Mouse (Mus musculus) liver, embryonic 12.5 days (tissue): ENCODE data around the gene Slc10a6. TPM values are rescaled to one million over a fixed set of nuclear protein-coding genes. Genes with fewer than 3 reads are reported as not detected.

ENCODE experiments used
- ATAC-seq: fragments of 200-750 bp; cut with Nextera tagmentation; 2 replicates; pipeline ENCODE4 v1.8.0; 2017; ENCODE audit warnings: moderate number of reproducible peaks, mild to moderate bottlenecking, moderate library complexity
- H3K27ac ChIP-seq: fragments of 300-500 bp; sonication (generic); 2 replicates; pipeline ENCODE4 v1.5.1; 2016; ENCODE audit warnings: mild to moderate bottlenecking
- H3K27me3 ChIP-seq: fragments of 300-500 bp; sonication (generic); replicated peaks from 2 replicates; pipeline ENCODE4 v1.6.1; 2016; ENCODE audit warnings: mild to moderate bottlenecking, moderate library complexity
- H3K36me3 ChIP-seq: fragments of 300-500 bp; sonication (generic); 2 replicates; pipeline ENCODE4 v1.6.1; 2016; ENCODE audit warnings: mild to moderate bottlenecking, moderate library complexity
- H3K4me1 ChIP-seq: fragments of 300-500 bp; sonication (generic); 2 replicates; pipeline ENCODE4 v1.6.1; 2016
- H3K4me2 ChIP-seq: fragments of 300-500 bp; sonication (generic); 2 replicates; pipeline ENCODE4 v1.6.1; 2016; ENCODE audit warnings: mild to moderate bottlenecking, moderate library complexity
- H3K4me3 ChIP-seq: fragments of 300-500 bp; sonication (generic); 2 replicates; pipeline ENCODE4 v1.5.1; 2016; ENCODE audit warnings: mild to moderate bottlenecking, moderate library complexity
- H3K9ac ChIP-seq: fragments of 300-500 bp; sonication (generic); 2 replicates; pipeline ENCODE4 v1.6.1; 2016; ENCODE audit warnings: mild to moderate bottlenecking, moderate library complexity
- H3K9me3 ChIP-seq: fragments of 300-500 bp; sonication (generic); replicated peaks from 2 replicates; pipeline ENCODE4 v1.6.1; 2016; ENCODE audit warnings: mild to moderate bottlenecking, moderate library complexity
- WGBS: fragments of 180-500 bp; shearing (Covaris S2); methylation state at CpG from one replicate; pipeline ENCODE4 v1.1.7; 2016; ENCODE audit not compliant: insufficient replicate concordance; 5-methylcytosine and 5-hydroxymethylcytosine counted together
- polyA plus RNA-seq: library from polyadenylated mRNA; unstranded; fragments of >200 nt; fragmentation: Nextera tagmentation; extraction: Ambion mirVana; gene quantifications from 2 replicates; pipeline ENCODE4 v1.2.1, GENCODE M21; 2016

The Slc10a6 gene
- polyA plus RNA-seq, 1 experiment from 2014 or later, result not detected

DNA sequence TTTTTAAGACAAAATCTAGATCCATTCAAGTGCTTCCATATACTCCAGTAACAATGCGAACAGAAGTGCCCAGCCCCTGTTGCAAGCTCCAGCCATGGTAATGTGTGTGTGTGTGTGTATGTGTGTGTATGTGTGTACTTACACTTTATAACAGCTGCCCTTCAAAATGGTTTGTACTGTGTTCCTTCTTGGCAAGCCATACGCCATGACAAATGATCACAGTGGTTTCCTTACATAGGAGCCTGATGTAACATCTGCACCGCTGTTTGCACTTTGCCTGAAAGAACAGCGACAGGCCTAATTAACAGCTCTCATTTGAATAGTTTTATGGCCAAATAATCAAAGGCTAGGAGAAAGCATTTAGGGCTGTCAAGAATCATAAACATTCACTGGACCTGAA is 25.6 kb upstream of the Slc10a6 start:
- Histone ChIP-seq H3K4me3 (peak overlapping the region; percentile 63; the same call in 1 of the 2 replicates), H3K9ac (no peak overlapping the region), H3K4me2 (peak overlapping the region; percentile 96), H3K27me3 (peaks cover 14% of the 10 kb centered on the region), H3K4me1 (peaks cover 17% of the 10 kb centered on the region; the same call in 1 of the 2 replicates), H3K36me3 (no peaks in the 10 kb centered on the region), H3K9me3 (no peaks in the 10 kb centered on the region), H3K27ac (no peak overlapping the region)
- no peak for ATAC-seq
- 71% methylated on average over 4 of the region's 4 CpGs for WGBS

DNA sequence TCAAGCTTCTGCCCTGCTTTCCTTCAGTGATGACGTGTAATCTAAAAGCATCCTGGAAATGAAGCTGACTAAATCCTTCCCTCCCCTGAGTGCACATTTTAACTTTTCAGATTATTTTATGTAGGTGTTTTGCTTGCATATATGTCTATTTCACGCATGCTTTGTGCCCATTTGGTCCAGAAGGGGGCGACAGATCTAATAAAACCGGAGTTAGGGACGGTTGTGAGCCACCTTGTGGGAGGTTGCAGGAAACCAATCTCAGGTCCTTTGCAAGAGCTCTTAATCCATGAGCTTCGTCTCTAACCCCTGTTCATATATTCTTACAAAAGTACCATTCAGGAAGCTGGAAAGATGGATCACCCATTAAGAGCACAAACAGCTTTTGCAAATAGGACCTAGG is 25.0 kb upstream of the Slc10a6 start:
- 19% methylated on average over 6 of the region's 6 CpGs for WGBS
- peaks cover 14% of the 10 kb centered on the region for H3K27me3 ChIP-seq
- H3K4me2 ChIP-seq, result no peak overlapping the region
- no peaks in the 10 kb centered on the region for H3K36me3 ChIP-seq
- H3K9me3 ChIP-seq, result no peaks in the 10 kb centered on the region
- H3K27ac ChIP-seq, result no peak overlapping the region
- H3K4me3 ChIP-seq, result no peak overlapping the region
- ATAC-seq, result no peak
- H3K9ac ChIP-seq, result no peak overlapping the region
- peaks cover 17% of the 10 kb centered on the region; the same call in 1 of the 2 replicates for H3K4me1 ChIP-seq

DNA sequence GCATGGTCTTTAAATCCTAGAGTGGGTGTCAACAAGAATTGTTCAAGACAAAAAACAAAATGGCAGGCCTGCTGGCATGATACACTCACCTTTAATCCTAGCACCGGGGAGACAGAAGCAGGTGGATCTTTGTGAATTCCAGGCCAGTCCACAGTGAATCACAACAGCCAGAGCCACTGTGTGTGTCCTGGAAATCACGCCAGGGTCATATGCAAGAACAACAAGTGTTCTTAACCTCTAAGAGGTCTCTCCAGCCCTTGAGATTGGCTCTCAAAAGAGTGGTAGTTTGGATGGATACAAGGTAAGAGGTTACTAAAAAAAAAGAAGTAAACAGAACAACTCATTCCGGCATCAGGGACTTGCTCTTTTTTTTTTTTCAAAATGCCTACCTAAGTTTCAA is 18.1 kb upstream of the Slc10a6 start:
- WGBS, result 62% methylated on average over 3 of the region's 3 CpGs
- Histone ChIP-seq H3K9ac (no peak overlapping the region), H3K4me3 (no peak overlapping the region), H3K9me3 (no peaks in the 10 kb centered on the region), H3K27ac (no peak overlapping the region), H3K4me1 (no peaks in the 10 kb centered on the region), H3K36me3 (no peaks in the 10 kb centered on the region), H3K27me3 (no peaks in the 10 kb centered on the region), H3K4me2 (no peak overlapping the region)
- ATAC-seq, result no peak

DNA sequence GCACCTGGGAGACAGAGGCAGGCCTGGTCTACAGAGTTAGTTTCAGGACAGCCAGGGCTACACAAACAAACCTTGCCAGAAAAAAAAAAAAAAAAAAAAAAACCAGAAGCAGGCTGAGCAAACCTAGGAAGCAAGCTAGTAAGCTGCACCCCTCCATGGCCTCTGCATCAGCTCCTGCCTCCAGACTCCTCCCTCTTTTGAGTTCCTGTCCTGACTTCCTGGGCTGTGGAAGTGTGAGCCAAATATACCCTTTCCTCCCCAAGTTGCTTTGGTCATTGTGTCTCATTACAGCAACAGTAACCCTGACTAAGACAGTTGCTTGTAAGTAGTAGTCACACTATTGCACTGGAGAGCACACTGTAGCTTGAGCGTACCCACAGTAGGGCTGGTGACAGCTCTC is 15.0 kb upstream of the Slc10a6 start:
- no peak overlapping the region for H3K4me2 ChIP-seq
- H3K9me3 ChIP-seq, result no peaks in the 10 kb centered on the region
- H3K9ac ChIP-seq, result no peak overlapping the region
- H3K36me3 ChIP-seq, result no peaks in the 10 kb centered on the region
- H3K4me3 ChIP-seq, result no peak overlapping the region
- ATAC-seq, result no peak
- no peak overlapping the region for H3K27ac ChIP-seq
- no peaks in the 10 kb centered on the region for H3K4me1 ChIP-seq
- H3K27me3 ChIP-seq, result no peaks in the 10 kb centered on the region
- WGBS, result 85% methylated on average over 1 of the region's 1 CpGs

DNA sequence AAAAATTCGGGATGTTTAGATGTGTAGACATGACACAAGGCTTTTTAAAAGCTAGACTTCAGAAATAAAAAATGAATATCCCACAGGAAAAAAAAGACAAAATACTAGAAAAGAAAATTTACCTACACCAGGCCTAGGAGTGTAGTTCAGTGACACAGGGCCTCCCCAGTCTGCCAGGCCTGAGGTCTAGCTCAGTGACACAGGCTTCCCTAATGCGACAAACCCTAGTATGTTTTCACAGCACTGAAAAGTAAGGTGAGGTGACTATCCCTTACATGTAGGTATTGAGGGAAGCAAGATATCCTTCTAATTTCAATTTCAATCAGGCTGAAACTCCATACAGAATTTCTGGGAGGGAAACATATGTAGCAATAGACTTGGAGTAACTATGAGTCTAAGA is 8.0 kb upstream of the Slc10a6 start:
- no peak overlapping the region for H3K4me2 ChIP-seq
- H3K4me1 ChIP-seq, result no peaks in the 10 kb centered on the region
- H3K36me3 ChIP-seq, result no peaks in the 10 kb centered on the region
- no peak for ATAC-seq
- no peaks in the 10 kb centered on the region for H3K9me3 ChIP-seq
- no peak overlapping the region for H3K9ac ChIP-seq
- H3K4me3 ChIP-seq, result no peak overlapping the region
- WGBS, result 70% methylated on average over 2 of the region's 2 CpGs
- no peak overlapping the region for H3K27ac ChIP-seq
- no peaks in the 10 kb centered on the region for H3K27me3 ChIP-seq

DNA sequence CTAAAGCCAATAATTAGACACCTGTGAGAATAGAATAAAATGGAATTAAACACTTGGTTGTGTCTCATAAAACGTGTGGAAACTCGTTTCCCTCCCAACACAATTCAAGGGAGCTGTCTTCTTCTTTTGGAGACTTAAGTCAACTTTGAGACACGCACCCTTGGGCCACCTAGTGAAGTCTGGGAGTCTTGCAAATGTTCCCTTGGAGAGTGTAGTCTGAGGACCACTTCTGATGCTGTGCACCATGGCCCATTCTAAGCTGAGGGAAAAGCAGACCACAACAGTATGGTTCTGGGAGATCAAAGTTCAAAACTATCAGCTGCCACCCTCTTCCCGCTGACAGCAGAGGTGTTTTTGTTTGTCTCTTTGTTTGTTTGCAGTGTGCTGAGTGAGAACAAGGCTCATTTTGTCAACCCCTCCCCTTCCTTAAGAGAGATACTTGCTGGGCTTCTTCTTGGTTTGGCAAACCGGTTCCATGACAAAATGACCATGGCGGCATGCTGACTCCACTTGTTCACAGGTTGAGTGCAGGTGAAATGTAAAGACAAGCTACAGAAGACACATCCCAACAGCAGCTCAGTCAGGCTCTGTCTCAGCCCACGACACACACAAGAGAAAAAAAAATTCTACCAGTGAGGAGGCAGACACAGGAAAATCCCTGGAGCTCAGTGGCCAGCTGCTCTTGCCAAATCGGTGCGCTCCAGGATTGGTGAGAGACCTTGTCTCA is 814 bp upstream of the Slc10a6 start:
- Histone ChIP-seq H3K36me3 (no peaks in the 10 kb centered on the region), H3K4me2 (no peak overlapping the region), H3K9me3 (no peaks in the 10 kb centered on the region), H3K27me3 (no peaks in the 10 kb centered on the region), H3K4me3 (no peak overlapping the region), H3K9ac (no peak overlapping the region), H3K27ac (no peak overlapping the region), H3K4me1 (no peaks in the 10 kb centered on the region)
- no peak for ATAC-seq
- 64% methylated on average over 9 of the region's 9 CpGs for WGBS

DNA sequence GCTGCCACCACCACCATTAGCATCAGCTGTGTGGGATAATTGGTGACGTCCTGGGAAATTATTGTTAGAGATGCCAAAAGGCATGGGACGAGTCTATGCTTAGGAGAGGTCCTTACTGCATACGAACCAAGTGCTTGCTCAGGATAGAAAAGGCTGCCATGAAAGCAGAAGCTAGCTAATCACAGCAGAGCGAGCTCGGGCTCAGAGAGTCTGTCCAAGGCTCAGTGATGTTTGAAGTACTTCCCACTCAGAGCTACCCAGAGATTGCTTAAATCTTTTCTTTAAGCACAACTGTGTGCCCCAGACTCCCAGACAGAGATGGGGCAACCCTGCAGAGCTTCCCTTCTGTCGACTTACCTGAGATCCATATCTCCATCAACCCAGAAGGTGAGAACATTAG is 704 bp downstream of the Slc10a6 start:
- H3K9ac ChIP-seq, result no peak overlapping the region
- no peaks in the 10 kb centered on the region for H3K27me3 ChIP-seq
- WGBS, result 51% methylated on average over 6 of the region's 6 CpGs
- no peak overlapping the region for H3K4me3 ChIP-seq
- no peak overlapping the region for H3K27ac ChIP-seq
- H3K4me1 ChIP-seq, result no peaks in the 10 kb centered on the region
- H3K4me2 ChIP-seq, result no peak overlapping the region
- H3K9me3 ChIP-seq, result no peaks in the 10 kb centered on the region
- ATAC-seq, result no peak
- H3K36me3 ChIP-seq, result no peaks in the 10 kb centered on the region

DNA sequence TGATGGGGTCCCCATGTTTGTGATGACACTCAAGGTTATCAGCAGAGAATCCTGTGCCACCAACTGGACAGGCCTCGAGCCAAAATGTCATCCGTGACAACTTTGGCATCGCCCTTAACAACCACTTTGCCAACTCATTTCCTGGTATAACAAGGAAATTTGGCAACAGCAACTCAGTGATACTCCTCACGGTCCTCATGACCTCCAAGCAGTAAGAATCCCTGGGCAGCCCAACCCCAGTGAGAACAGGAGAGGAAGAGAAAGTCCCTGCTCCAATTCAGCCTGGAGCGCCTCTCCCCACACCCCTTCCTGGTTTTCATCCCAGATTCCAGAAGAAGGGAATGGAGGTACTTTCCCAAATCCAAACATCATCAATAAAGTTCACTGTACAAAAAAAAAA is 4.4 kb downstream of the Slc10a6 start:
- H3K9ac ChIP-seq, result no peak overlapping the region
- 65% methylated on average over 5 of the region's 5 CpGs for WGBS
- H3K9me3 ChIP-seq, result no peaks in the 10 kb centered on the region
- no peak for ATAC-seq
- H3K27ac ChIP-seq, result no peak overlapping the region
- H3K4me3 ChIP-seq, result no peak overlapping the region
- no peaks in the 10 kb centered on the region for H3K27me3 ChIP-seq
- H3K4me2 ChIP-seq, result no peak overlapping the region
- H3K36me3 ChIP-seq, result no peaks in the 10 kb centered on the region
- no peaks in the 10 kb centered on the region for H3K4me1 ChIP-seq

DNA sequence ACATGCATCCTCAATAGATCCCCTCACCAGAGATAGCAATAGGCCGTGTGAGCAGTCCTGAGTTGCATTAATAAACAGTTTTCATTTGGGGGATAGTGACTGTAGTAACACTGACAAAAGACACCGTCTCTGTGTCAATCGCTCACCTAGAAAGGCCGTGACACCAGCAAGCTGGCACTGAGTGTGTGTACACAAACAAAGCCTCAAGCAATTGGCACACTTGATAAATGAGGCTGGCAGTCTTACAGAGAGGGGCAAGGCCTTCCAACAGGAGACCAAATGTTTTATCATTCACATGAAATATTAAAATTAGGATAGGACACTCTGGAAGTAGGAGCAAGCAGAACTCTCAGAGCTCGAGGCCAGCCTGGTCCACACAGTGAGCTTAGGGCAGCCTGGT is 6.9 kb downstream of the Slc10a6 start:
- no peak overlapping the region for H3K4me3 ChIP-seq
- no peak for ATAC-seq
- 68% methylated on average over 5 of the region's 5 CpGs for WGBS
- H3K9me3 ChIP-seq, result no peaks in the 10 kb centered on the region
- H3K36me3 ChIP-seq, result no peaks in the 10 kb centered on the region
- H3K4me2 ChIP-seq, result no peak overlapping the region
- H3K9ac ChIP-seq, result no peak overlapping the region
- no peaks in the 10 kb centered on the region for H3K27me3 ChIP-seq
- H3K27ac ChIP-seq, result no peak overlapping the region
- H3K4me1 ChIP-seq, result no peaks in the 10 kb centered on the region

DNA sequence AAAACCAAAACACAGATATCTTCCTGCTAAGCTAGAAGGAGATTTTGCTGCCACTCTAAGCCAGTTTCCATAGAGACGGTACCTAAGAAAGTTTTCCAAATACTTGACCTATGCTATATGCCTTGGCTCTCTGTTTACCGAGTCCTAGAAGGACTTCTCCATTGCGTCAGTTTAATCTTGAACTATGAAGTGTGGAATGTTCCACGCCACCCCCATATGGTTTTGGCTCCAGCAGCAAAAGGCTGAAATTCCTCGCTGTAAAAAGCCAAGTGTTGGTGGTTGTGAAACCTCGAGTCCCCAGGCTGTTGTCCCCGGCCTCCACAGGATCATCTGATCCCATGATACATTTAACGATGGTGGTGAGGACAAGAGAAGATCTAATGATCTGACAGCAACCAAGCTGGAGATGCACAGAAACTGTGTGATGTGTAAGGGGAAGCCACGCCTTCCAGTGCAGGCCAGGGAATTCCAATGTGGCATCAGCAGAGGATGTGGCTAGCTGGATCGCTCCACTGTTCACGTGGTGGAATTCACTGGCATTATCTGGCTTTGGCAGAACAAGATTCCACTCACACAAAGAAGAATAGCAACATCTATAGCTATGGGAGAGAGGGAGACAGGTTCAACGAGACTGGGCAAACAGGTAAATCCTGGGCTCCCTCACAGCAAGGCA is 8.8 kb downstream of the Slc10a6 start:
- no peak overlapping the region for H3K27ac ChIP-seq
- no peak for ATAC-seq

DNA sequence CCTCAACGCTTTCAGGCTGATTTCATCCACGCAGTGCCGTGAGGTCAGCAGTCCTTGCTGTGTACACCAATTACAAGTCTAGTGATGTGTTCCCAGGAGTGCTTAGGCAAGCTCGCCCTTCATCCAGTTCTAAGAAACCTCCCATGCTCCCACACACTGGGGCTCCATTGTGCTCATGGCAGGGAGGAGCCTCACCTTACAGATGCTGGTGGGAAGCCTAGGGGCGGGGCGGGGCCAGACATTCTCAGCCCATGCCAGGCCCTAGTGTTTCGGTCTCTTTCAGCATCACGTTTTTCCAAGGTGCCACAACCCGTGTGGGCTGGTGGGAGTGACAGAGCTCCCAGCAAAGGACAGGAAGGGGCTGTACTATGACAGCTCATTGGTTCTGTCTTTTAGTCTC is 12.0 kb downstream of the Slc10a6 start:
- H3K4me3 ChIP-seq, result no peak overlapping the region
- no peak for ATAC-seq
- WGBS, result 66% methylated on average over 9 of the region's 9 CpGs

More for the DNA sequence above, 8.8 kb downstream of the Slc10a6 start:
- H3K4me2 ChIP-seq, result no peak overlapping the region
- WGBS, result 54% methylated on average over 12 of the region's 12 CpGs
- no peaks in the 10 kb centered on the region for H3K9me3 ChIP-seq
- H3K4me3 ChIP-seq, result no peak overlapping the region
- H3K27me3 ChIP-seq, result no peaks in the 10 kb centered on the region
- H3K4me1 ChIP-seq, result no peaks in the 10 kb centered on the region
- H3K9ac ChIP-seq, result no peak overlapping the region
- H3K36me3 ChIP-seq, result no peaks in the 10 kb centered on the region

DNA sequence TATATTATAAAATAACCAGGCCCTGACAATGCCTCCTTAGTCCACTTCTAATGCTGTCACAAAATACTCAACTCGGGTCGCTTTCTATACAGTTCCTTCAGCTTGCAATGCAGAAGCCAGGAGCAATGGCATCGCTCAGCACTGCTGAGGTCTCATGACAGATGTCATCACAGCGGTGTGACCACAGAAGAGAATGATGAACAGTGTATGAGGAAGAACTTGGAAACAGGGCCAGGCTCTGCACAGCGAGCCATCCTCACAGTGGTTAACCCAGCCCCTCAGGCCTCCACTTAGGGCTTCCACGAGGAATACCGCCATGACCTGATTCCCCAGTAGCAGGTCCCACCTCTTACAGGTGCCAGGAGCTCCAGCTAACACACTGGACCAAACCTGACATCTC is 14.8 kb downstream of the Slc10a6 start:
- Histone ChIP-seq H3K27ac (no peak overlapping the region), H3K4me2 (no peak overlapping the region), H3K4me3 (no peak overlapping the region), H3K36me3 (no peaks in the 10 kb centered on the region), H3K9me3 (no peaks in the 10 kb centered on the region), H3K4me1 (no peaks in the 10 kb centered on the region), H3K27me3 (no peaks in the 10 kb centered on the region), H3K9ac (no peak overlapping the region)
- ATAC-seq, result no peak
- 66% methylated on average over 7 of the region's 7 CpGs for WGBS

More for the DNA sequence above, 12.0 kb downstream of the Slc10a6 start:
- Histone ChIP-seq H3K4me1 (no peaks in the 10 kb centered on the region), H3K36me3 (no peaks in the 10 kb centered on the region), H3K27me3 (no peaks in the 10 kb centered on the region), H3K27ac (no peak overlapping the region), H3K9ac (no peak overlapping the region), H3K4me2 (no peak overlapping the region), H3K9me3 (no peaks in the 10 kb centered on the region)
